Mouse (Mus musculus) midbrain, embryonic 12.5 days (tissue): Measurements from ENCODE around the gene Scarf2. TPM values are rescaled to one million over a fixed set of nuclear protein-coding genes. Genes with fewer than 3 reads are reported as not detected.
A peak's percentile ranks its signal among the peaks of the same experiment; 100 is the strongest.

Experiments
- ATAC-seq: fragments of 200-750 bp; cut with Nextera tagmentation; 2 replicates; pipeline ENCODE4 v1.8.0; 2017; ENCODE audit warnings: low read depth, moderate TSS enrichment, moderate library complexity; ENCODE audit not compliant: low FRiP score
- H3K27ac ChIP-seq: fragments of 300-500 bp; sonication (generic); replicated peaks from 2 replicates; pipeline ENCODE4 v1.5.1; 2016; ENCODE audit warnings: mild to moderate bottlenecking
- H3K27me3 ChIP-seq: fragments of 300-500 bp; sonication (generic); 2 replicates; pipeline ENCODE4 v1.6.1; 2016; ENCODE audit warnings: mild to moderate bottlenecking
- H3K36me3 ChIP-seq: fragments of 300-500 bp; sonication (generic); 2 replicates; pipeline ENCODE4 v1.6.1; 2016
- H3K4me1 ChIP-seq: fragments of 300-500 bp; sonication (generic); 2 replicates; pipeline ENCODE4 v1.6.1; 2016
- H3K4me2 ChIP-seq: fragments of 300-500 bp; sonication (generic); replicated peaks from 2 replicates; pipeline ENCODE4 v1.6.1; 2016; ENCODE audit warnings: mild to moderate bottlenecking, moderate library complexity
- H3K4me3 ChIP-seq: fragments of 300-500 bp; sonication (generic); 2 replicates; pipeline ENCODE4 v1.5.1; 2016; ENCODE audit warnings: mild to moderate bottlenecking
- H3K9ac ChIP-seq: fragments of 300-500 bp; sonication (generic); replicated peaks from 2 replicates; pipeline ENCODE4 v1.6.1; 2016; ENCODE audit warnings: mild to moderate bottlenecking, moderate library complexity
- H3K9me3 ChIP-seq: fragments of 300-500 bp; sonication (generic); 2 replicates; pipeline ENCODE4 v1.6.1; 2016; ENCODE audit warnings: mild to moderate bottlenecking
- WGBS: fragments of 180-500 bp; shearing (Covaris S2); methylation state at CpG from one replicate; pipeline ENCODE4 v1.1.7; 2016; 5-methylcytosine and 5-hydroxymethylcytosine counted together
- polyA plus RNA-seq: library from polyadenylated mRNA; unstranded; fragments of >200 nt; fragmentation: Nextera tagmentation; extraction: Ambion mirVana; gene quantifications from 2 replicates; pipeline ENCODE4 v1.2.1, GENCODE M21; 2016

The Scarf2 gene
- polyA plus RNA-seq, 1 experiment from 2014 or later: 12.1 TPM

DNA sequence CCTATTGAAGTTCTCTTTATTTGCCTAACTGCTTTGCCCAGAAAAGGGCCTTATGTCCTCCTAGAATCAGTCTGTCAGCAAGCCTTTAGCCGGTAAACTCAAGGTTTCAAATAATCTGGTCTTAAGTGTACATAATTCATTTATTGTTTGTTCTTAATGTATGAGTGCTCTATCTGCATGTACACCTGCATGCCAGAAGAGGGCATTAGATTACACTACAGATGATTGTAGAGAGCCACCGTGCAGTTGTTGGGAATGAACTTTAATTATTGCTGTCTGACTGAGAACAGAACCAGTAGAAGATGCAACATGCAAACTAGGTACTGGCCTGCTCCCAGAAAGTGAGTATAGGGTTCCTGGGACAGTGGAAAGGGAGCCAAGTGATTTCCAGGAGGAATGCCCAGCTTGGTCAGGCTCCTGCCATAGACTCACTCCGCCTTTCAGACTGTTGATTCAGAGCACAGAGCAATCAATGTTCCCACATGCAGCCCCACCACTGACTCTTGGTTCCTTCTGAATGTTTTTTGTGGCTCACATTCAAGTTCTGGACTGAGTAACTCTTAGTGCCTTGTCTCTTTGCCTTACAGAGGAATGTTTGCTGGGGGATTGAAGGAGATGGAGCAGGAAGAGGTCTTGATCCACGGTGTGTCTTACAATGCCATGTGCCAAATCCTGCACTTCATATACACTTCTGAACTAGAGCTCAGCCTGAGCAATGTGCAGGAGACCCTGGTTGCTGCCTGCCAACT lies 25.8 kb upstream of the Scarf2 start:
- no peak for ATAC-seq
- Histone ChIP-seq H3K9me3 (no peaks in the 10 kb centered on the region), H3K27ac (no peak overlapping the region), H3K9ac (no peak overlapping the region), H3K27me3 (no peaks in the 10 kb centered on the region), H3K4me1 (no peaks in the 10 kb centered on the region), H3K4me2 (no peak overlapping the region), H3K36me3 (peaks cover 51% of the 10 kb centered on the region), H3K4me3 (no peak overlapping the region)
- 83% methylated on average over 4 of the region's 4 CpGs for WGBS

DNA sequence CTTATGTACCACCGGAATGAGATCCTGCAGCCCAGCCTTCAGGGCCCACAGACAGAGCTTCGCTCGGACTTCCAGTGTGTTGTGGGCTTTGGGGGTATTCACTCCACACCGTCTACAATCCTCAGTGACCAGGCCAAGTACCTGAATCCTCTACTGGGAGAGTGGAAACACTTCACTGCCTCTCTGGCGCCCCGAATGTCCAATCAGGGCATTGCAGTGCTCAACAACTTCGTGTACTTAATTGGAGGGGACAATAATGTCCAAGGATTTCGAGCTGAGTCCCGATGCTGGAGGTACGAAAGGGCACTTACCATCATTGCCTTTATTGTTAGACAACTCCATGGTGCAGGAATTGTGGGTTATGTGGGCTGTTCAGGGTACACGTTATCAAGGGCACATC lies 20.3 kb upstream of the Scarf2 start:
- WGBS: 66% methylated on average over 11 of the region's 11 CpGs
- no peaks in the 10 kb centered on the region for H3K9me3 ChIP-seq
- H3K36me3 ChIP-seq: peaks cover 60% of the 10 kb centered on the region
- H3K27me3 ChIP-seq: no peaks in the 10 kb centered on the region
- no peak overlapping the region for H3K4me3 ChIP-seq
- H3K27ac ChIP-seq: no peak overlapping the region
- H3K9ac ChIP-seq: no peak overlapping the region
- no peaks in the 10 kb centered on the region for H3K4me1 ChIP-seq
- no peak overlapping the region for H3K4me2 ChIP-seq
- ATAC-seq: no peak

DNA sequence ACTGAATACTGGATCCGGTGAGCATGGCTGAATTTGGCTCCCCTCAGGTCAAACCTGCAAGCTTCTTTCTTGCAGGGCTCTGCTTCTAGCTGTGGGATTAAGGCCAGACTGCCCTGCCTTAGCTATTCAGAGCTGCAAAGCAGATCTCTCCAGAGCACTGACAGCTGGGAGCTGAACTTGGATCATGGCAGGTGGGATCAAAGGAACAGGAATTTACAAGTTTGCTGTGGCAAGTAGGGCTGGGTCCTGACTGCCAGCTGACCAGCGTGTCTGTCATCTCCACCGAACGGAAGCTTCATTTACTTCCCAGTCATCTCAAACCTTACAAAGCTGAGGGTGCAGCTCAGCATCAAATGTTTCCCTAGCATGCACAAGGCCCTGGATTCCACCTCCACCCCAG lies 18.9 kb upstream of the Scarf2 start:
- Histone ChIP-seq H3K9ac (no peak overlapping the region), H3K36me3 (peaks cover 50% of the 10 kb centered on the region), H3K4me1 (no peaks in the 10 kb centered on the region), H3K9me3 (no peaks in the 10 kb centered on the region), H3K4me3 (no peak overlapping the region), H3K27me3 (no peaks in the 10 kb centered on the region), H3K27ac (no peak overlapping the region), H3K4me2 (no peak overlapping the region)
- WGBS: 89% methylated on average over 4 of the region's 4 CpGs
- ATAC-seq: no peak

DNA sequence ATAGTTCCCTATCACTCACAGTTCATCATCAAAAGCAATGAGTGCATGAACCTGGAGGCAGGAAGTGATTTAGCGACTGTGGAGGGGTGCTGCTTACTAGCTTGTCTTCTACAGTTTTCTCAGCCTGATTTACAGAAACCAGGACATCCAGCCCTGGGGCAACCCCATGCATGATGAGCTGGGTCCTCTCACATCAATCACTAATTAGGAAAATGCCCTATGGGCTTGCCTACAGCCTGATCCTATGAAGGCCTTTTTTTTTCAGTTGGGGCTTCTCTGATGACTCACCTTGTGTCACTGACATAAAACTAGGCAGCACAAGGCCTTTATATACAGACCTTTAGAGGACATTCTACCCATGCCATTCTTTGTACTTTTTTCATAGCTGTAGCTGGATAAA lies 17.4 kb upstream of the Scarf2 start:
- H3K27ac ChIP-seq: no peak overlapping the region
- ATAC-seq: no peak
- 91% methylated on average over 1 of the region's 1 CpGs for WGBS

DNA sequence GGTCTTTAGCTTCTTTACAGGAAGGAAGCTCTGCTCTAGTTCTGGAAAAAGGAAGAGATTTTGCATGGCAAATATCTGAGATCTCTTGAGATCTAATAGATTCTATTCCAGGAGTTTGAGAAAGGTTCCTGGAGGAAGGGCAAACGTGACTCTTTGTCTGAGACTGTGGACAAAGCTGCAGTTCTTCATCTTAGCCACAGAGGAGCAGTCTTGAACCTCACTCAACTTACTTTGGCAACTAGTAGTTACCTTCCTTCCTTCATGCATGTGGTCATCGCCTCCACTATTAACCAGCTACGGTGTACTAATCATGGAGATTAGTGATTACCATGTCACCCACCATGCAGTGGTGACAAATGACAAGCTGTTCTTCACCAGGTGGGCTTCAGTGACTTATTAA lies 11.7 kb upstream of the Scarf2 start:
- H3K36me3 ChIP-seq: peaks cover 76% of the 10 kb centered on the region
- no peak overlapping the region for H3K4me2 ChIP-seq
- 67% methylated on average over 3 of the region's 3 CpGs for WGBS
- no peak for ATAC-seq
- no peak overlapping the region for H3K4me3 ChIP-seq
- H3K4me1 ChIP-seq: no peaks in the 10 kb centered on the region
- H3K9ac ChIP-seq: no peak overlapping the region
- H3K9me3 ChIP-seq: no peaks in the 10 kb centered on the region
- no peak overlapping the region for H3K27ac ChIP-seq
- H3K27me3 ChIP-seq: no peaks in the 10 kb centered on the region

More for the DNA sequence above, 17.4 kb upstream of the Scarf2 start:
- no peaks in the 10 kb centered on the region for H3K27me3 ChIP-seq
- no peak overlapping the region for H3K4me2 ChIP-seq
- H3K9ac ChIP-seq: no peak overlapping the region
- H3K4me3 ChIP-seq: no peak overlapping the region
- no peaks in the 10 kb centered on the region for H3K9me3 ChIP-seq
- no peaks in the 10 kb centered on the region for H3K4me1 ChIP-seq
- H3K36me3 ChIP-seq: peaks cover 60% of the 10 kb centered on the region

DNA sequence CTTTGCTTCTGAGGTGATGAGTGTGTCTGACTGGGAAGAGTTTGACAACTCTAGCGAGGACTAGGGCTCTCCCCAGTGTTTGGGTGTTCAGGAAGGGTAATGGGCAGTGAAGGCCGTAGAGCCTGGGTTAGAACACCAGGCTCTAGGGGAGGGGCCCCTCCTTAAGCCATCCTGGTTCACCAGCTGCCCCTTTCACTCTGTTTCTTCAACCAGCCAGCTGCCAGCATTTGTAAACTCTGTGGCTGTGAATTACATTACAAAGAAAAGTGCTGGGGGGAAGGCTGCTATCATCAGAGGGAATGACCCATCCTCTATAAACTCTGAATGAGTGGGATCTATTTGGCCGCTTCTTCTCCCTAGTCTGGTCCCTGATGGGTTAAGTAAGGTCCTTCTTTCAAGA lies 4.4 kb upstream of the Scarf2 start:
- Histone ChIP-seq H3K4me2 (no peak overlapping the region), H3K27me3 (peaks cover 38% of the 10 kb centered on the region), H3K9ac (no peak overlapping the region), H3K4me3 (no peak overlapping the region), H3K9me3 (no peaks in the 10 kb centered on the region), H3K27ac (no peak overlapping the region), H3K4me1 (peaks cover 12% of the 10 kb centered on the region), H3K36me3 (peaks cover 50% of the 10 kb centered on the region)
- WGBS: 68% methylated on average over 3 of the region's 3 CpGs
- ATAC-seq: no peak

DNA sequence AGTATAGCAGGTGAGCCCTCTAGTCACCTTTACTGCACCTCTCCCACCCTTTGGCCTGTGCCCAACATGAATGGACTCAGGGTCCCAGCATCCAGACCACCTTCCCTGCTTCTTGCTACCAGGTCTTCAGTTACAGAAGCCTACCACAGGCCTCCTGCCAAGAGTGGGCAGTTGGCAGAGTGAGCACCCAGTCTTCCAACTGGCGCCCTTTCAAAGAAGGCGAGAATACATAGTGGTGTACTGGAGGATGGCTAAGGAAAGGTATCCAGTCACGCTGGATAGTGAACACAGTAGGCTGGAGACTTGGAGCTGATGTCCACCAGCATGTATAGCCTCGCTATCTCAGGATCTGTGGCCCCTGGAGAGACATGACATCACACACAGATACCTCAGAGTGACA lies 3.0 kb upstream of the Scarf2 start:
- WGBS: 92% methylated on average over 4 of the region's 4 CpGs
- peaks cover 22% of the 10 kb centered on the region for H3K4me1 ChIP-seq
- H3K27ac ChIP-seq: no peak overlapping the region
- H3K4me2 ChIP-seq: no peak overlapping the region
- ATAC-seq: no peak
- peaks cover 37% of the 10 kb centered on the region for H3K36me3 ChIP-seq
- H3K9ac ChIP-seq: no peak overlapping the region
- no peaks in the 10 kb centered on the region for H3K9me3 ChIP-seq
- no peak overlapping the region for H3K4me3 ChIP-seq
- H3K27me3 ChIP-seq: peaks cover 51% of the 10 kb centered on the region

DNA sequence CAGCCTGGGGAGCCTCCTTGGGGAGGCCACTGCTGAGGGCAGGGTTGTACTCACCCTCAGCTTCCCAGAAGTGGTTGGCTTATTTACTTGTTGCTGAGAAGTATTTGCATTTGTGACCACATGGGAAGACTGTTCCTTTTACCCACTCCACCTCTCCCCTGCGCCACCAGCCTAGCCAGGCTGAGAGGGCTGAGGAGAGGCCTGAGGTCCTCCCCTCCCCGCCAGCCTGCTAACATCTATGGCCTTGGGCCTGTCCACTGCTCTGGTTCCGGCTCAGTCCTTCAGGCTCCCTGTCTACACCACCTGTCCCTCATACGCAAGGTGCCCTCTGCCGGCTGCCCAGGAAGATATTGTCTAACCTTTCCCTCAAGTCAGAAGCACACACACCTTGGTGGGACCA lies 1.4 kb upstream of the Scarf2 start:
- H3K9ac ChIP-seq: no peak overlapping the region
- peaks cover 22% of the 10 kb centered on the region for H3K4me1 ChIP-seq
- no peak overlapping the region for H3K27ac ChIP-seq
- H3K4me3 ChIP-seq: no peak overlapping the region
- no peak for ATAC-seq
- no peaks in the 10 kb centered on the region for H3K9me3 ChIP-seq
- H3K36me3 ChIP-seq: peaks cover 21% of the 10 kb centered on the region
- H3K27me3 ChIP-seq: peaks cover 67% of the 10 kb centered on the region
- no peak overlapping the region for H3K4me2 ChIP-seq
- WGBS: 60% methylated on average over 5 of the region's 5 CpGs

DNA sequence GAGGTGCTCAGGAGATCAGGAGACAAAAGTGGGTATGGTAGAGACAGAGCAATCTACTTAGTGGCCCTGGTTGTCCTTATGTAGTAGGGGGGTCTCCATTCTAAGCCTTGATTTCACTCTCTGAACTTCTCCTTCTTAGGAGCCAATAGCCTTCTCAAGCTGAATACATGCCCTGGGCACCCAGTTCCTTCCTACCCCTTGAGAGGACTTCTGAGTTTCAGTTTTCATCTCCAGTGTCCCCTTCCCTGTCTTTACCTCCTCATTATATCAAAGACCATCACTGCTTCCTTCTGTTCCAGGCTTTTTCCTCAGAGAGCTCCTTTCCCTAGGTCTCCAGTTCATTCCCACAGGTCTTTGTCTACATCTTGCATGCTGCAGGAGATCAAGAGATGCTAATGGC lies 563 bp upstream of the Scarf2 start:
- Histone ChIP-seq H3K4me2 (peak overlapping the region; percentile 88), H3K4me1 (peaks cover 22% of the 10 kb centered on the region), H3K27ac (no peak overlapping the region), H3K27me3 (peaks cover 76% of the 10 kb centered on the region), H3K36me3 (peaks cover 16% of the 10 kb centered on the region), H3K4me3 (peak overlapping the region; percentile 53), H3K9me3 (no peaks in the 10 kb centered on the region), H3K9ac (peak overlapping the region; percentile 68; the same call in 1 of the 2 replicates)
- no peak for ATAC-seq

DNA sequence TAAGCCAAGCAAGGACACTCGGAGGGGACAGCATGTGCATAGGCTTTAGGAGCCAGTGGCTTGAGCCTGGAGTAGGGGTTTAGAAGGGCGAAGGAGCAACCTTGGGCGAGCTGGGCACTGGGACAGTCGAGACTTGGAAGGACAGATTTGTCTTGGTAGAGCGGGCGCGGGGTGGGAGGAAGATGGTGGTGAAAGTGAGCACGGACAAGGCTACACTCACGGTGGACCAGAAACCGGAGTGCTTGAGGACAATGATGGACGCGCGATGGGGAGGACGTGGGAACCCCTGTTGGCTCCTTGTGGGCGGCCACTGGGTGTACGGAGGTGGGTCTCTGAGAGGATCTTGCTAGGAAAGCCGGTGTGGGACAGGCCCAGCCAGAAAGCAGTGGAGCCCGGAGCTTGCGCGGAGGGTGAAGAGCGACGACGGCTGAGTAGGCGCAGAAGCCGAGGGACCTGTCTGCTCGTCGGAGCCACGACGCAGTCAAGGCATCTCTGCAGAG lies 780 bp downstream of the Scarf2 start:
- 4% methylated on average over 29 of the region's 29 CpGs for WGBS
- H3K4me1 ChIP-seq: peaks cover 27% of the 10 kb centered on the region
- peak overlapping the region; percentile 53 for H3K4me3 ChIP-seq
- peaks cover 89% of the 10 kb centered on the region for H3K27me3 ChIP-seq
- 0 out of 2 replicates have a peak, but pooled peaks have one; percentile 5 for ATAC-seq
- no peak overlapping the region for H3K27ac ChIP-seq
- peak overlapping the region; percentile 68 for H3K9ac ChIP-seq
- H3K4me2 ChIP-seq: peak overlapping the region; percentile 88
- peaks cover 2% of the 10 kb centered on the region; the same call in 1 of the 2 replicates for H3K36me3 ChIP-seq
- H3K9me3 ChIP-seq: no peaks in the 10 kb centered on the region

DNA sequence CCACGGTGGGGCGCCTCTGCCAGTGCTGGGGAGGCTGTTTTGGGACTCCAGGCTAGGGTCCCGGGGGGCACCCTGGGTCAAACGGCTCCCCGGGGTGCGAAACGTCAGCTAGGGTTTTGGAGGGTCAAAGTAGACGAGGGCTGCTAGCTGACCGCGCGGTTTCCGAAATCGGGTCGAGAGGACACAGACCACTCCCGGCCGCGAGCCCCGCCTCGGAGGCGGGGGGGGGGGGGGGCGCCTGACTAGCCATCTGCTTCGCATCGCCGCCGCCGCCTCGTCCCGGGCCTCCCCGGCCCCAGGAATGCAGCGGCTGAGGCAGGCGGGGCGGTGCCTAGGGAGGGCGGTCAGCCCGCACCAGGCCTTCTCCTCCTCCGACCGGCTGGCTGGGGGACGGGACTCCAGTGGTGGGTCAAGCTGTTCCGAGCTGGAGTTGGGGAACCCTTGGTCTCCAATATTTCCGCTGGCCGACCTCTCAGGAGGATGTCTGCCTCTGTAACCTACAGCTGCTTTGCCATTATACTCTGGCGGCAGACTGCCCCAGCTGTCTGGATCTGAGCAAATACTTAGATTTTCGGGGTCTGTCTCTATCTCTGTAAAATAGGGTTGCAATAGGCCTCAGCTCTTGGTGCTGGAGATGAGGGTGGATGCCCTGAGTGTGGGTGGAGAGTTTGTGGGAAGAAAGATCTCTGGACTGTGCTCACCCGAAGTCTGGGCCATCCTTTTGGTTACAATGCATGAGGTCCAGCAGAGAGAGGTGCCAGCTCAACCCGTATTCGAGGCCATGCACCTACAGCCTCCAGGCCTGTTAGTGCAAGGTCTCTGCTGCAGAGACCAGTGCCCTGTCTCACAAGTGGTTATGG lies 1.5 kb downstream of the Scarf2 start:
- ATAC-seq: peak; percentile 50; the same call in 1 of the 2 replicates
- Histone ChIP-seq H3K9ac (peak overlapping the region; percentile 28; the same call in 1 of the 2 replicates), H3K27ac (no peak overlapping the region), H3K36me3 (no peaks in the 10 kb centered on the region), H3K27me3 (peaks cover 96% of the 10 kb centered on the region), H3K4me3 (peak overlapping the region; percentile 53), H3K9me3 (no peaks in the 10 kb centered on the region), H3K4me1 (peaks cover 34% of the 10 kb centered on the region), H3K4me2 (peak overlapping the region; percentile 88)
- WGBS: under 1% methylated on average over 31 of the region's 45 CpGs

DNA sequence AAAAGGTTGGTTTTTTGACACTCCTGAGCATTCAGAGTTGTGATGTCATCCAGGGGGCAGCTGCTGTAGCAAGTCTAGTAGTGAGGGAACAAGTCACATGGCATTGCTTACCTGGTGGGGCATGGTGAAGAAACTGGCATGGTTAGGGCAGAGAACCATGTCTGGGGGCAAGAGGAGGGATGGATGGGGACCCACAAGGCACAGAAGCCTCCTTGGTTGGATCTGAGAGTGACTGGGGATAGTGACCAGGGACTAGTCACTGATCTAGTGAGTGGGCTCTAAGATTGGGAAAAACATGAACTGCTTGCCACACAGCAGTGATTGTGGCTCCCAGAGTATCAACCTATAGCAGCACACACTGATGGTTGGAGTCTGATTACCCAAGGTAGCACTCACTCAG lies 2.5 kb downstream of the Scarf2 start:
- H3K9me3 ChIP-seq: no peaks in the 10 kb centered on the region
- no peak overlapping the region for H3K9ac ChIP-seq
- H3K36me3 ChIP-seq: no peaks in the 10 kb centered on the region
- peaks cover 45% of the 10 kb centered on the region for H3K4me1 ChIP-seq
- no peak for ATAC-seq
- no peak overlapping the region for H3K27ac ChIP-seq
- no peak overlapping the region for H3K4me3 ChIP-seq
- H3K27me3 ChIP-seq: peaks cover 99% of the 10 kb centered on the region
- no peak overlapping the region for H3K4me2 ChIP-seq
